Mouse (Mus musculus) MEL (cell line): ENCODE results near the gene Fam13c.

Source experiments
- BHLHE40 ChIP-seq: IDR thresholded peaks from 2 replicates; pipeline ENCODE4 v1.6.1; 2012; ENCODE audit warnings: low read depth, mild to moderate bottlenecking, inconsistent platforms, low read length, improper control_type of control experiment, borderline replicate concordance
- CTCF ChIP-seq, 3 experiments: IDR thresholded peaks in 2 of 3; conservative IDR thresholded peaks in 1 of 3; 2 replicates each; pipeline ENCODE4 v1.5.1; 2011 to 2012; ENCODE audit warnings: low read length in 3 of 3, low read depth in 2 of 3, mild to moderate bottlenecking in 2 of 3, improper control_type of control experiment in 1 of 3, inconsistent platforms in 1 of 3, mixed read lengths in 1 of 3, moderate library complexity in 1 of 3; ENCODE audit not compliant: control insufficient read depth in 1 of 3, insufficient read depth in 1 of 3, poor library complexity in 1 of 3, severe bottlenecking in 1 of 3
- KAT2A ChIP-seq: conservative IDR thresholded peaks from 2 replicates; pipeline ENCODE4 v1.6.1; 2012; ENCODE audit warnings: low read depth, low read length, improper control_type of control experiment, inconsistent platforms
- MAFK ChIP-seq: IDR thresholded peaks from 2 replicates; pipeline ENCODE4 v1.6.1; 2011; ENCODE audit warnings: low read depth, mild to moderate bottlenecking, low read length, improper control_type of control experiment, borderline replicate concordance
- MAX ChIP-seq: IDR thresholded peaks from 2 replicates; pipeline ENCODE4 v1.6.1; 2011; ENCODE audit warnings: low read length, improper control_type of control experiment
- POLR2A ChIP-seq, 2 experiments: IDR thresholded peaks; 2 replicates each; pipeline ENCODE4 v1.6.1; 2011 to 2012; ENCODE audit warnings: low read length in 2 of 2, mild to moderate bottlenecking in 2 of 2, control low read depth in 1 of 2, improper control_type of control experiment in 1 of 2, low read depth in 1 of 2, moderate library complexity in 1 of 2; ENCODE audit not compliant: control insufficient read depth in 1 of 2, insufficient read depth in 1 of 2, poor library complexity in 1 of 2
- SMC3 ChIP-seq: IDR thresholded peaks from 2 replicates; pipeline ENCODE4 v1.6.1; 2011; ENCODE audit warnings: low read depth, low read length, improper control_type of control experiment
- UBTF ChIP-seq: IDR thresholded peaks from 2 replicates; pipeline ENCODE4 v1.6.1; 2012; ENCODE audit warnings: low read depth, mild to moderate bottlenecking, inconsistent platforms, low read length, improper control_type of control experiment, moderate library complexity, borderline replicate concordance; ENCODE audit not compliant: insufficient read depth
- USF1 ChIP-seq: IDR thresholded peaks from 2 replicates; pipeline ENCODE4 v1.6.1; 2014; ENCODE audit warnings: low read depth, mild to moderate bottlenecking, inconsistent platforms, low read length, improper control_type of control experiment, moderate library complexity
- ZKSCAN1 ChIP-seq: IDR thresholded peaks from 2 replicates; pipeline ENCODE4 v1.6.1; 2012; ENCODE audit warnings: low read depth, mild to moderate bottlenecking, inconsistent platforms, low read length, improper control_type of control experiment, moderate library complexity
- ZNF384 ChIP-seq: IDR thresholded peaks from 2 replicates; pipeline ENCODE4 v1.6.1; 2012; ENCODE audit warnings: low read depth, mild to moderate bottlenecking, inconsistent platforms, low read length, improper control_type of control experiment

DNA sequence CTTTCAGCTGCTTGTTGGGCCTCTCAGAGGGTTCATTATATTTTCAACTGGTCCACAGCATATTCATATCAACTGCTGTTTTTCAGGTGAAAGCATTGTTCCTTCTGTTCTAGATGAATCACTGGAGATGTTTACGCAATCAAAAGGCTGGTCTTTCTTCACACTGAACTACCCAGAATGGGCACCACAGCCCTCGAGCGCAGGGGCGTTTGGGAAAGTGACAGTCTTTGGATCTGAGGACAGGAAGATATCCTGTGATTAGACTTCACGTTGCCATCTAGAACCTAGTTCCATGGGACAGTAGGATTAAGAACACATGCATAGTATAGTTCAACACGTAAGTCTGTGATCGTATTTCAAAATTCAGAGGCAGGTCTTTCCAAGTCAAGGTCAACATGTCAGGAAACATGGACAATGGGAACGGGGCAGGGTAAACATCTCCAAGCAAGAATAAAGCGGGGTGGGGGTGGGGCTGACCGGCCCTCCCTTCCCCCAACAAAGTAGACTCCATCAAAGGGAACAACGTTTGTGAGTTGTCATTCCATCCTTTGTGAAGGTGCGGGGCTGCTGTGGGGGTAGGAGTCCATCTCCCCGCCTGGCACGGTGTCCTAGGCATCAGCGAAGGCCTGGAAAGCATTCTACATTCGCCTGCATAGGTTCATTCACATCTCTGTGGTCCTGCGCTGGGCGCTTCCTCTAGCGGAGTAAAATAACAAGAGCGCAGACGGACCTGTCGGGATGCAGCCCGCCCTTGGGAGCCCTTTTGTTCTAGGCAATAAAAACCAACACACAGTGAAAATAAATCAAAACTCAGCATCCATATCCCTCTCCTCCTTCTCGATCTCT is at the start of gene Fam13c:
- TF ChIP-seq CTCF (IDR thresholded peaks at IDR 0.05 in 2 of 3, conservative IDR thresholded peaks at IDR 0.05 in 1 of 3; ENCODE audit: control insufficient read depth in 1 of 3, insufficient read depth in 1 of 3, low read depth in 2 of 3, low read length in 3 of 3, poor library complexity in 1 of 3, severe bottlenecking in 1 of 3), result no peak
- no peak for TF ChIP-seq SMC3
- TF ChIP-seq POLR2A (IDR thresholded peaks at IDR 0.05; ENCODE audit: control insufficient read depth in 1 of 2, insufficient read depth in 1 of 2, low read depth in 1 of 2, low read length in 2 of 2, poor library complexity in 1 of 2), result no peak
- no peak for TF ChIP-seq KAT2A
- no peak for TF ChIP-seq BHLHE40
- no peak for TF ChIP-seq MAX
- no peak for TF ChIP-seq USF1
- TF ChIP-seq ZNF384, result no peak
- TF ChIP-seq MAFK, result no peak
- no peak for TF ChIP-seq UBTF
- no peak for TF ChIP-seq ZKSCAN1
